9 mouse cellular contexts compared by ENCODE assay signal in genomic region chr4:141011556-141012328, GRCm38 (mm10). TPM values are rescaled to one million over a fixed set of nuclear protein-coding genes. Genes with fewer than 3 reads are reported as not detected.
DNase-seq lines count a peak whose midpoint lies in the region; ATAC-seq lines count a peak whose summit lies in the region.
"Had no signal": no experiment of that assay in that cellular context is flagged by ENCODE, and none has a peak within 500 bp of the region (broad histone marks: within the 10 kb centered on the region; RNA-seq: fewer than 3 reads in every experiment).

No protein-coding gene starts in this region.

- H3K4me3 ChIP-seq in embryonic facial prominence, embryonic 15.5 days (replicated peaks), result peak overlapping the region; percentile 69
- H3K4me3 ChIP-seq in lung, embryonic 15.5 days, result peak overlapping the region; percentile 60
- H3K4me3 ChIP-seq in stomach, embryonic 14.5 days (ENCODE audit: low read depth, low read length), result peak overlapping the region; percentile 74

- H3K27ac ChIP-seq in embryonic facial prominence, embryonic 15.5 days (replicated peaks), result peak overlapping the region; percentile 96
- H3K27ac ChIP-seq in lung, embryonic 15.5 days, result peak overlapping the region; percentile 91
- H3K27ac ChIP-seq in stomach, embryonic 14.5 days (ENCODE audit: low read length), result peak overlapping the region; percentile 90
- H3K27ac ChIP-seq: macrophage had no signal

- peak overlapping the region; percentile 73 for H3K4me2 ChIP-seq in embryonic facial prominence, embryonic 15.5 days (replicated peaks)
- peak overlapping the region; percentile 72 for H3K4me2 ChIP-seq in lung, embryonic 15.5 days
- H3K4me2 ChIP-seq in stomach, embryonic 14.5 days (replicated peaks; ENCODE audit: low read depth, low read length), result peak overlapping the region; percentile 86

- H3K27me3 ChIP-seq in embryonic facial prominence, embryonic 15.5 days, result no peaks in the 10 kb centered on the region
- H3K27me3 ChIP-seq in lung, embryonic 15.5 days, result no peaks in the 10 kb centered on the region
- H3K27me3 ChIP-seq in stomach, embryonic 14.5 days (ENCODE audit: control insufficient read depth, insufficient read depth, low read length), result no peaks in the 10 kb centered on the region

- H3K36me3 ChIP-seq in embryonic facial prominence, embryonic 15.5 days, result peaks cover 55% of the 10 kb centered on the region
- H3K36me3 ChIP-seq in lung, embryonic 15.5 days, result peaks cover 35% of the 10 kb centered on the region
- H3K36me3 ChIP-seq in stomach, embryonic 14.5 days (ENCODE audit: control insufficient read depth, insufficient read depth, low read length), result peaks cover 45% of the 10 kb centered on the region

- peaks cover 59% of the 10 kb centered on the region for H3K4me1 ChIP-seq in embryonic facial prominence, embryonic 15.5 days
- H3K4me1 ChIP-seq in lung, embryonic 15.5 days, result peaks cover 41% of the 10 kb centered on the region
- peaks cover 13% of the 10 kb centered on the region for H3K4me1 ChIP-seq in stomach, embryonic 14.5 days (ENCODE audit: control insufficient read depth, insufficient read depth, low read length)

- peak; percentile 71 for ATAC-seq in embryonic facial prominence, embryonic 15.5 days (ENCODE audit: insufficient number of reproducible peaks, low FRiP score, low TSS enrichment, low read depth)
- no peak for ATAC-seq in lung, embryonic 15.5 days (ENCODE audit: borderline replicate concordance, extremely low read depth, low FRiP score, low TSS enrichment)
- ATAC-seq in stomach, embryonic 14.5 days (ENCODE audit: insufficient number of reproducible peaks, insufficient read depth, low FRiP score, low read depth), result no peak

- H3K9me3 ChIP-seq in embryonic facial prominence, embryonic 15.5 days (replicated peaks), result no peaks in the 10 kb centered on the region
- no peaks in the 10 kb centered on the region for H3K9me3 ChIP-seq in lung, embryonic 15.5 days
- no peaks in the 10 kb centered on the region for H3K9me3 ChIP-seq in stomach, embryonic 14.5 days (ENCODE audit: control insufficient read depth, low read depth, low read length)

- DNase-seq in heart, adult 11 months, result peak; percentile 94
- DNase-seq in heart, adult 8-10 months (ENCODE audit: low spot score), result no peak
- peak; percentile 49 to 51 for DNase-seq in heart, postnatal 14 days
- no peak for DNase-seq in testis, postnatal 10 days (ENCODE audit: low spot score)
- DNase-seq in adrenal gland, adult 8-10 months, result no peak

- 19% methylated on average over 14 of the region's 14 CpGs for WGBS in embryonic facial prominence, embryonic 15.5 days
- WGBS in lung, embryonic 15.5 days, result 39% methylated on average over 14 of the region's 14 CpGs
- 46% methylated on average over 14 of the region's 14 CpGs for WGBS in stomach, embryonic 14.5 days

- intact Hi-C loops in heart, postnatal 14 days (cut with DNase I), result no loop called here

- H3K9ac ChIP-seq in embryonic facial prominence, embryonic 15.5 days, result peak overlapping the region; percentile 78
- peak overlapping the region; percentile 64 for H3K9ac ChIP-seq in lung, embryonic 15.5 days
- H3K9ac ChIP-seq in stomach, embryonic 14.5 days (replicated peaks; ENCODE audit: low read depth, low read length), result peak overlapping the region; percentile 83

RNA-seq across cellular contexts. Expression of gene Mfap2, which starts 1.5 kb away (rescaled TPM):
- total RNA-seq in heart, adult 8-10 months (2022), result 1 to 10 TPM; 1.7 to 2.8 (median 2.2) TPM
- 923 and 969 TPM in 2 replicates for polyA plus RNA-seq in embryonic facial prominence, embryonic 15.5 days (2015; fragmentation: Nextera tagmentation; extraction: Ambion mirVana)
- total RNA-seq in heart, postnatal 14 days (2021), result 10 to 100 TPM; 24.5 to 28.1 TPM
- 496 and 501 TPM in 2 replicates for polyA plus RNA-seq in lung, embryonic 15.5 days (2015; fragmentation: Nextera tagmentation; extraction: Ambion mirVana)
- polyA plus RNA-seq in stomach, embryonic 14.5 days (2014; fragmentation: Nextera tagmentation; extraction: Ambion mirVana), result 633 and 721 TPM in 2 replicates
- total RNA-seq in adrenal gland, adult 8-10 months (2022), result 10 to 100 TPM in 2 of 4 experiments, 1 to 10 TPM in 2; 9.1 to 12.3 (median 10.3) TPM
- polyA plus RNA-seq: macrophage had no signal

RNA-seq across cellular contexts. Expression of gene Atp13a2, which starts 25.1 kb away (rescaled TPM):
- 10 to 100 TPM; 12.3 to 17.2 (median 15.6) TPM for total RNA-seq in heart, adult 8-10 months (2022)
- 47.2 and 48.1 TPM in 2 replicates for polyA plus RNA-seq in embryonic facial prominence, embryonic 15.5 days (2015; fragmentation: Nextera tagmentation; extraction: Ambion mirVana)
- 10 to 100 TPM; 20.7 to 21.7 TPM for total RNA-seq in heart, postnatal 14 days (2021)
- 35.0 and 36.0 TPM in 2 replicates for polyA plus RNA-seq in lung, embryonic 15.5 days (2015; fragmentation: Nextera tagmentation; extraction: Ambion mirVana)
- polyA plus RNA-seq in stomach, embryonic 14.5 days (2014; fragmentation: Nextera tagmentation; extraction: Ambion mirVana), result 36.0 and 37.1 TPM in 2 replicates
- 10 to 100 TPM; 40.4 to 56.6 (median 46.2) TPM for total RNA-seq in adrenal gland, adult 8-10 months (2022)

RNA-seq across cellular contexts. Expression of gene Crocc, which starts 48.6 kb away (rescaled TPM):
- total RNA-seq in heart, adult 8-10 months (2022), result 1 to 10 TPM; 3.5 to 6.8 (median 5.3) TPM
- polyA plus RNA-seq in embryonic facial prominence, embryonic 15.5 days (2015; fragmentation: Nextera tagmentation; extraction: Ambion mirVana), result 6.9 and 7.0 TPM in 2 replicates
- total RNA-seq in heart, postnatal 14 days (2021), result 1 to 10 TPM; 6.0 to 6.2 TPM
- polyA plus RNA-seq in lung, embryonic 15.5 days (2015; fragmentation: Nextera tagmentation; extraction: Ambion mirVana), result 6.7 and 7.6 TPM in 2 replicates
- 5.9 and 7.4 TPM in 2 replicates for polyA plus RNA-seq in stomach, embryonic 14.5 days (2014; fragmentation: Nextera tagmentation; extraction: Ambion mirVana)
- total RNA-seq in adrenal gland, adult 8-10 months (2022), result 10 to 100 TPM in 3 of 4 experiments, 1 to 10 TPM in 1; 8.4 to 22.2 (median 13.2) TPM

RNA-seq across cellular contexts. Expression of gene Sdhb, which starts 50.7 kb away (rescaled TPM):
- total RNA-seq in heart, adult 8-10 months (2022), result 1,000 to 10,000 TPM; 1,293 to 1,379 (median 1,312) TPM
- 356 and 362 TPM in 2 replicates for polyA plus RNA-seq in embryonic facial prominence, embryonic 15.5 days (2015; fragmentation: Nextera tagmentation; extraction: Ambion mirVana)
- 100 to 1,000 TPM; 916 to 936 TPM for total RNA-seq in heart, postnatal 14 days (2021)
- polyA plus RNA-seq in lung, embryonic 15.5 days (2015; fragmentation: Nextera tagmentation; extraction: Ambion mirVana), result 370 and 381 TPM in 2 replicates
- polyA plus RNA-seq in stomach, embryonic 14.5 days (2014; fragmentation: Nextera tagmentation; extraction: Ambion mirVana), result 388 and 401 TPM in 2 replicates
- total RNA-seq in adrenal gland, adult 8-10 months (2022), result 100 to 1,000 TPM; 248 to 401 (median 344) TPM

Comparison
In these comparisons a context has a peak if more than half of its experiments do, and no peak if none do; other contexts are left out.
1. DNase-seq: peak in heart, adult 11 months (single experiment) and heart, postnatal 14 days (2 of 2); none in heart, adult 8-10 months (single experiment), testis, postnatal 10 days (single experiment) and adrenal gland, adult 8-10 months (single experiment).
2. Peak in every context shown above with its lines, with median percentiles within 50 percentile points of each other: H3K27ac ChIP-seq, H3K4me2 ChIP-seq, H3K4me3 ChIP-seq and H3K9ac ChIP-seq.